Mouse (Mus musculus): ENCODE results near the gene Safb.

The Safb gene

DNA sequence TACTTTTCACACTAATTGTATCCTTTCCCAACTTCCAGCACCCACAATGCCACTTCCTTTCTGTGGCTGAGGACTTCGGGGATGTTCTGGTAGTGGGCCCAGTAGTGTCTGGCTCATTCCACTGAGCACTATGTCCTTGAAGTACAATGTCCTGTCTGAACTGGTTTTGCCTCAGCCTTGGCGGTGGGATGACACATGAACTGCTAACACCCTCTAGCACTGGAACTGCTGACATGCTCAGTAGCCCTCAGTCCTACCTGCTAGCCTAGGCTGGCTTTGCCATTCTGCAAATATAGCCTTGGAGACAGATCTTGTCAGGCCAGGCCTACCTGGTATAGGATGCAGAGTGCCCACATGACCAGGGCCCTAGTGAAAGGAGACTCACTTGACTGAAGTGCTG is 22.8 kb upstream of the Safb start:
- DNase-seq = no peak

DNA sequence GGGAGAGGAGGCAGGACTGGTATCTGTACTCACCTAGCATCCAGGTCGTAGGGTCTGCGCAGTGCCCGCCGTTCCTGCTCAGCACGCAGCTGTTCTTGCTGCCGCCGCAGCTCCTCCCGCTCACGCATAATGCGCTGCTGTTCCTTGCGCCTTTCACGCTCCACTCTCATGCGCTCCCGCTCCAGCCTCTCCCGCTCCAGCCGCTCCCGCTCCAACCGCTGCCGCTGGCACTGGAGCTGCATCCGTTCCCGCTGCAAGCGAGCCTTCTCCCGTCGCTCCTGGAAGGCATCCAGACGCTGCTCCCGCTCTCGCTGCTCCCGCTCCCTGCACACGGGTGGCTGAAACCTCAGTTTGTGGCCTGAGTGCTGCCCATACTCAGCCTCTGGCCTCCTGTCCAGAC is 18.3 kb upstream of the Safb start:
- peak in 1 of 2 experiments; percentile 48 for DNase-seq

DNA sequence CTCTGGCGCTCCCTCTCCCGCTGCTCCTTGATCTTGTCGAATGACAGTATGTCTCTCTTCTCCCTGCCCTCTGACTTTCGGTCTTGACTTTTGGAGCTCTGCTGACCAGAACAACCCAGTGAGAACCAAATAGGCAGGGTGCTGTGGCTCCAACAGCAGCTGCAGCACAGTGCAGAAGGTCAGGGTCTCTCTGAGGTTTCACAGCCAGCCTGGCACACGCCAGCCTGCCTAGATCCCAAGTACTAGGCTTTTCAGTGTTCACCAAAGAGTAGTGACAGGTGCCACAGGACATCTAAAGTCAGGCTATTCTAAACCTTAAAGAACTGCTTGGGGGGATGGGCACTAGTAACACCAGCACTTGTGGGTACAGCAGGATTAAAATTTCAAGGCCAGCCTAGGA is 17.7 kb upstream of the Safb start:
- no peak for DNase-seq

DNA sequence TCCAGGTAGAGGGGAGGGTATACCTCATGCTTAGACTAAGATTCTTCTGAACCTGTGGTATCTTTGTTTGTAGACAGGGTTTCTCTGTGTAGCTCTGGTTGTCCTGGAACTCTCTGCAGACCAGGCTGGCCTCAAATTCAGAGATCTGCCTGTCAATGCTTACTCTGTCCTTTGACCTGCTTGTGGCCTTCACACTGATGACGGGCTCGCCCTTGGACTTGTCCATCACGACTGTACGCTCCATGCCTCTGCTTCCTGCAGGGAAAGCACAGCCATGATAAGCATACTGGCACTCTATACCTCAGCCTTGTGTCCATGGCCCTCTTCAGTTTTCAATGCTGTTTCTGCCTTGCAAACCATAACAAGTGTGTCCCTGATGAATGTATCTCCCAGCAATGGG is 17.3 kb upstream of the Safb start:
- no peak for DNase-seq

DNA sequence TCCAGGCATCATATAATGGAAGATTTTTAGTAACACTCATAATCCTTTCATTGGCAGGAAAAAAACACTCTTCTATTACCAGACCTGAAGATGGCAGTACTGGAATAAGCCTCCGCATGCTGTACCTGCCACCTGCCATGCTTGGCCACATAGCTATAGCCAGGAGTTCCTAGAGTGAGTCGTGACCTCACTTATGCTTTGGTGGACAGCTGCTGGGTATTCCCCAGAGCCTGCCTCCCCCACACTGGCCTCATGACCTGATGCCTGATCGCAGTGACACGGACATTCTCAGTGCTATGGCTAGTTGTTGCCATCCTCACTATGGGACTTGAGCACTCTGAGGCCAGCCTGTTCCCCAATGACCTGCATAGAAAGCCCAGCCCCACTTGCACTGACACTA is 14.3 kb upstream of the Safb start:
- DNase-seq = no peak

DNA sequence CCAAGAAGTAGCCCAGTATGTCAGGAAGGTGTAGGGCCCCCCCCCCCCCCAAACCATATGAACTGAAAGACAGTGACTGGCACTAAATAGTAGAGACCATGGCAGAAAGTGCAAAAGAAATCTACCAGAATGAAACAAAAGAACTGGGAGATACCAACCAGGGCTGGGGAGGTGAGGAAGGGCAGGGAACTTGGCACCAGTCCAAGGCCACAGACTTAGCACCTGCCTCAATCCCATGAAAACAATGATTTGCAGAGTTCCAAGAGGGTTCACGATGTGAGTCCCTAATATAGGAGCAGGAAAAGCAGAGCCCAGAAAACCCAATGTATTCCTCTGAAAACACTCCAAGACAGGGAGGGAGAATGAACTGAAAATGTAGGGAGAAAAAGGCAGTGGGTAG is 12.5 kb upstream of the Safb start:
- peak in 1 of 2 experiments; percentile 63 for DNase-seq

DNA sequence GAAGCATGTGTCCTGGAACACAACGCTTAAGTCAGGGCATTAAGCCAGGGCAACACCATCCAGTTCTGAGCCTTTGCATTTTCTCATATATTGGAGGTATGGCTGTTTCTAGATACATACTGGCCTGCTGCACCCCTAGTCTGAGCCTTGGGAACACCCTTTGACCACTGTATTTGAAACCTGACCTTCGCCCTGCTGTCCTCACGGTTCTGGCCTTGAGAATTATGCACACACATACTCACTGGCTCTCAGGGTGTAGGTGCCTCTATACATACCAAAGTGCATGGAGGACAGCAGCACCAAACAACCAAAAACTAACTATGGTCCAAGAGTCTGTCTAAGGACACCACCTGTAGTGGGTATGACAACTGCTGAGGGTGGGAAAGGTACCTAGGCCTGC is 11.7 kb upstream of the Safb start:
- DNase-seq = peak in 1 of 2 experiments; percentile 34

DNA sequence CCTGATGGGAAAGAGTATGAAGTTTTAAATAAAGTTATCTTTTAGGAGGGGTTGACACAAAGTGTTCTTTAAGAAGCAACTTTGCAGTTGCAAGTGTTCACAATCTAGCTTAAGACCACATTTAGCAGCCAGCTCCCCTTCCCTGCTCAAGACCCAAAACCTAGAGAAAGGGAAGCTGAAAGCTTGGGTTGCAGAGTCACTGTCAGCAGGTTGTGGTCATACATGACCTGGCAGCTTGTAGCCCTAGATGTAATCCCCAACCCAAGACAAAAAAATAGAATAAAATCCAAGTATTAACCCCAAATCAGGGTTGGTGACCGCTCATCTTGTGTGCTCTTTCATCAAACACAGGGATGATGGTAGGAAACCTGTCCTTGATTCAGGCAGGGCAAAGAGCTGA is 1.6 kb upstream of the Safb start:
- DNase-seq = no peak

DNA sequence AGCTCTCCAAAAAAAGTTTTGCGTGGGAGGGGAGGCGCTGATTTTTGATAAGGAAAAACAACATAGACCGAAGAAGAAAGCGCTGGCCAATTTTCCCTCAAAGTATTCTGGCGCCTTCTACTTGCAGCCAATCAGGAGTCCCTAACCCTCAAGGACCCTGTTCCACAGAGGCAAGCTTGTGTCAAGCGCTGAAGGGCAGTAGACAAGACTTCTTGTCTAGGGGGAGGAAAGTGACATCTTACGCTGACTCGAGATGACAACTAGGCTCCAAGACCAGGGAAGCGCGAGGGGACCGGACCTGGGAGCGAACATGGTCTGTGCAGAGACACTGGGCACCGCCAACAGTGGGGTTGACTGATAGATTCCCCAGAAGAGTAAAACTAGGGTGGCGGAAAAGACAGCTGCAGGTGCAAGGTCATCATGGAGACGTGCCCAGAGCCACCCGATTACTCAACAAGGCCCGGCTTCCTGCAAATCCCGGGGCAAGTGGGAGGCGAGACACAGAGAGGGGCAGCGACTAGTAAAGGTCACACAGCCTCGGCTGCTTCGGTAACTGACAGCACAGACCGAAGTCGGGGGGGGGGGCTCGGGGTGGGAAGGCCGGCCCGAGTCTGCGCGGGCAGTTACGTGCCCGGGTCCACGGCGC is 891 bp upstream of the Safb start:
- peak in 1 of 2 experiments; percentile 29 for DNase-seq

DNA sequence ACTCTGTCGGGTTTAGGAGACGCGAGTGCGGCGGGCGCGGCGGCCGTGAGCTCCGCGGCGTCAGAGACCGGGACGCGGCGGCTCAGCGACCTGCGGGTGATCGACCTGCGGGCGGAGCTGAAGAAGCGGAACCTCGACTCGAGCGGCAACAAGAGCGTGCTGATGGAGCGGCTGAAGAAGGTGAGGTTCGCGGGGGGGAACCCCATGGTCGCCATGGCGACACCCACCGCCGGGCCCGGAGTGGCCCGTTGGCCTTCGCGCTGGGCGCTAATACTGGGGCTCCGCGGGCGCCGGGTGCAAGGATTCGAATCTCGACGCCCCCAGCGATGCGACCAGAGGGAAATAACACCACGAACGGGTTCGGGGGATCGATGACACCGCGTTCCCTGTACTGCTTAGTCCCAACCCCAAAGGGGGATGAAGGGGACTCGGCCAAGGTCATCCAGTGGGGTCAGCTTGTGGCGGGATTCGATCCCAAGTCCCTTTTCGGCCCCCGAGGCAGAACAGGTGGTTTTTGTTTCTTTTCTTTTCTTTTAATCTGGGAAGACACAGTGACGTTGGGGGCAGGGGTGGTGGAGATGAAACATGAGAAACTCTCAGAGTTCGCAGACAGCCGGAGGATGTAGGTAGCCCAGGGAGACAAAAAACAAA is 671 bp downstream of the Safb start:
- peak; percentile 34 to 71 for DNase-seq

DNA sequence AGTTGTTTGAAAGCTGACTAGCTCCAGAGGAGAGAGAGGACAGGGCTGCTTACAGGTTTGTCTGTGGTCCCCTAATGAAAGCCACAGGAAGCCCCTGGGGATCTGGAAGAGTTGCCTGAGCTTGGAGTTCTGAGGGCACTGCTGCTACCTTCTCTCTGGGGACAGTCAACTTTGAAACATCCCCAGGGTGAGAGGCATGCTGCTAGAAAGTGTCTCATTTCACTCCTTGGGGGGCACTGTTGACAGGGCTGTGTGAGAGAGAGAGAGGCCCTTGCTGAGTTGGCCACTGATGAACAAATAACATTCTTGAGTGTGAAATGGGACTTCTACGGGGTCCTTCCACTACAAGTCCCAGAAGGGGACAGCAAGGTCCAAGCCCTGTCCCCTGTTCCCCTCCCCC is 3.1 kb downstream of the Safb start:
- DNase-seq = no peak

DNA sequence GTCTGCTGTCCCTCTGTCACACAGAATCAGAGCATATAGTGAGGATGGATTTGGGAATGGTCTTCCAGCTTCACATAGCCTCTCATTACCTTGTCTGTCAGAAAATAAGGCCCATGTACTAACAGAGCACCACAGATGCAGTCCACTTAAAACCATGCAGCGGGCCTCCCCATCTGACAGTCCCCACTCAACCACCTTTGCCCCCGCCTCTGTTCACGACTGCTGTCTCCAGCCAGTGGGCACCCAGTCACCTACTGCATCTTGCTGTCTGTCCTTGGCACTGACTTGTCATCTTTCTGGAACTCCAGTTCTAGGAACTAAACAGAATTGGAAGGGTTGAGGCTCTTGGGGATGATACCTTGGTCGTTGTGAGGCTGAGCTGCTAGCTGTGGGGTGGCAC is 4.3 kb downstream of the Safb start:
- no peak for DNase-seq

DNA sequence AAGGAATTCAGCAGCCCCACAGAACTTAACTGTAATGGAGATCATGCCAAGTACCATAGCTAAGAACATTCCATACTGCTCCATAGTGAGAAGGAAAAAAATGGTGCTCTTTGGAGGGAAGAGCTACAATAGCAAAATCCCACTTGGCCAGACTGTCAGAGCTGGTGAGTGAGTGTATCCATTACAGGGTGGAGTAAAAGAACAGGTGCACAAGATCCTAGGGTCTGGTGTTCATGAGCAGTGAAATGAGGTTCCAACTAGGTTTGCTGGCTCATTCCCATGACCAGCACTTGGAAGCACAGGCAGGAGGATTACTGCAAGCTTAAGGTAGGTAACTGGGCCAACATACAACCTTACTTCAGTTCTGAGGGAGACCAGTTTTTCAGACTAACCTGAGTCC is 7.9 kb downstream of the Safb start:
- no peak for DNase-seq

DNA sequence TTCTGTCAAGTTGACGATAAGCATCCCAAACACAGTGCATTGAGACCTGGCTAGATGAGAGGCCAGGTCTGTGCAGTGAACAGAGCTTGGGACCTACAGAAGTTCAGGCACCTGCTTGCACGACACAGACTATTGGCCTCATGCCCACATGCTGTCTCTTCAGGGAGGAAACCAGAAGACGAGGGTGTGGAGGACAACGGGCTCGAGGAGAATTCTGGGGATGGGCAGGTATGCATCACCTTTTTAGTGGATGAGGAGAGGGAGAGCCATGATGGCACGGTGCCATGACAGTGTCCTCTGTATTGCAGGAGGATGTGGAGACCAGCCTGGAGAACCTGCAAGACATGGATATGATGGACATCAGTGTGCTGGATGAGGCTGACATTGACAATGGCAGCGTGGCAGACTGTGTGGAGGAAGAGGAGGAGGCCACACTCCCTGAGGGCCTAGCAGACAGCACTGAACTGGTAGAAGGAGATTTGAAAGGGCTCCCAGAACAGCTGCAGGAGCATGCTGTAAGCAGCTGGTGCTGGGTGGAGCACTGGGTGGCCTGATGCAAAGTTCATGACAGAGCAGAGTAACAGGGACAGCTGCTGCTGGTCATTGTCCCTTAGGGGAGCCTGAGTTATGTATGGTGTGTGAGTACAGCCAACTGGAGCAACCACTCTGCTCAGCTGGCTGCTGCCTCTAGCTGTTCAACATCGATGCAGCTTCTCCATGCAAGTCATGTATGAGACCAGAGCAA is 9.1 kb downstream of the Safb start:
- no peak for DNase-seq

DNA sequence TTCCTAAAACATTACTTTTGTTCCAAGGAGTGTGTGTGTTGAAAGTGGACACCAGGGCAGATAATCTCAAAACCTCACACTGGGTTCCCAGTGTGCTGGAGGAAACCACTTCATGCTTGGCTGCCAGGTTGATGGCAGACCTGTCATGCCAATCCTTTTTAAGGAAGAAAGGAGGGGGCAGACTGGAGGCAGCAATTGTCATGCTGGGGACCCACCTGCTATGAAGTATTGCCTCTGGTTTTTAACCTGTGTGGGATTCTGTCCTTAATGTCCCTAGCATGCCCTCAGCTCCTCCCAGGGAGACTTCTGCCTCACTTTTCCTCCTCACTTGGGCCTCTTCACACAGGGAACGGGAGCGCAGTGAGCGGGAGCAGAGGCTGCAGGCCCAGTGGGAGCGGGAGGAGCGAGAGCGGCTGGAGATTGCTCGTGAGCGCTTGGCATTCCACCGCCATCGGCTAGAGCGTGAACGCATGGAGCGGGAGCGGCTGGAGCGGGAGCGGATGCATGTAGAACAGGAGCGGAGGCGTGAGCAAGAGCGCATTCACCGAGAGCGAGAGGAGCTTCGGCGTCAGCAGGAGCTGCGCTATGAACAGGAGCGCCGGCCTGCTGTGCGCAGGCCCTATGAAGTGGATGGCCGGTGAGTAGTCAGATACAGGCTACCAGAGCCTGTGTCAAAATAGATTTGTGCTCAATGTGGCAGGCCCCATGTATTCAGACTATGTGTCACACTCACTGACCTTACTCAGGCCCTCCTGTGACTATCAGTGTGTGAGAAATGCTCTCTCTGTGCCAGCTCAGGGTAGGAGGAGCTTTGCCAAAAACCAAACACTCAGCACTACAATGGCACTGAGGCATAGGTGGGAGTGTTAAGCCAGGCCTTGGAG is 18.8 kb downstream of the Safb start:
- DNase-seq = no peak

DNA sequence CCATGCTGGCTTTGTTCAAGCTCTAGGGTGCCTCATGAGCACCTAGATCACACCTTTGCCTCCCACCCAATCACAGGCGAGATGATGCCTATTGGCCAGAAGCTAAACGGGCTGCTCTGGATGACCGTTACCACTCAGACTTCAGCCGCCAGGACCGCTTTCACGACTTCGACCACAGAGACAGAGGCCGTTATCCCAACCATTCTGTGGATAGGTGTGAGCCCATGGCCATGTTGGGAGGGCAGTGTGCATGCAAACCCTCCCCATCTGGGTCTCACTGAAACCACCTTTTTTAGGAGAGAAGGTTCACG is 19.4 kb downstream of the Safb start:
- DNase-seq = no peak

DNA sequence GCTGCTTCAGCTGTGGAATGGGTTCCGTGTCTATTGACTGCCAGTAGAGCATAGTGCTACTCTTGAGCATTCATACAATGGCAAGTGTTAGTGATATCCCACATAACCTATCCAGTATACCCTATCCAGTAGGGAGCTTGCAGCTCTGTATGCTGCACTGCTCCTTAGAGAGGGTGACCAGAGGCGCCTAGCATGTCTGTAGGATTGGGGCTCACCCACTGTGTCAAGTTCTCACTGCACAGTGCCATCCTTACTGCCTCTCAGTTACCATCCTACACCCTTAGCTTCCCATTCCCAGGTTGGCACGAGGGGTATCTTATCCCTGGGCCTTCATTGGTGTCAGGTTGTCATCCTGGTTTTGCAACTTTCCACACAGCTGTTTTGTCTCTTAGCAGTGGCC is 19.8 kb downstream of the Safb start:
- no peak for DNase-seq

DNA sequence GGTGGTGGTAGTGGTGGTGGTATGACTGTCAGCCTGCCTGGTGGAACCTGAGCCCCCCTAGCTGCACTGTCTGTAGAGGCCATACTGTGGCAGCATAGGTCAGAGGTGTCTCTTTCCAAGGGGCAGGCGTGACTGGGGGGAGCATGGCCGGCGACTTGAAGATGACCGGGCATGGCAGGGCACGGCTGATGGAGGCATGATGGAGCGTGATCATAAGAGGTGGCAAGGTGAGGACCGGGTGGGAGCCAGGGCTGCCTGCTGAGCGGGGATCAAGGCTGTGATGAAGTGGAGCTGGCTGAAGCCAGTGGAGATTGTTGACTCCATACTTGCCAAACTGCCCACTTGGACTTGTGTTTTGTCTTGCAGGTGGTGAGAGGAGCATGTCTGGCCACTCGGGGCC is 20.8 kb downstream of the Safb start:
- no peak for DNase-seq

DNA sequence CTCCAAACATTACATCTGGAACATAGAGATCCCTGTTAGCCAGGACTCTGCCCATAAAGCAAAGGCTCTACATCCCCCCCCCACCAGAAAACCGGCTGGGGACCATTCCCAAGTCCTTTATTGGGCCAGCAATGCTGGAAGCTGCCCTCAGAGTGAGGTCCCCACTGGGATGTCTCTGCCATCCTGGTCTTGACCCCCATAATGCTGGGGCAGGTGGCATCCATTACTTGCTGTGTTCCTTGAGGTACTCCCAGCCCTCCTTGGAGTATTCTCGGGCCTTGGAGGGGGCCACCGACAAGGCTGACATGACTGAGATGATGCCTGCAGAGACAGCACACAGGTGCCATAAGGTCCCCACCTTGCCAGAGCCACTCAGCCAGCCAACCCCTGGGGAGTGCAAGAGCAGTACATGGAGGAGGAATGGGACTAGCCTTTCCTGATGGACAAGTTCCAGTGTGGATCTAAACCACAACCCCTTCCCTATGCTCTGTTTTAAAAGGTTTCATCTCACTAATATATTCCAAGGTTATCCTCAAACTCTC is 23.0 kb downstream of the Safb start:
- DNase-seq = no peak

DNA sequence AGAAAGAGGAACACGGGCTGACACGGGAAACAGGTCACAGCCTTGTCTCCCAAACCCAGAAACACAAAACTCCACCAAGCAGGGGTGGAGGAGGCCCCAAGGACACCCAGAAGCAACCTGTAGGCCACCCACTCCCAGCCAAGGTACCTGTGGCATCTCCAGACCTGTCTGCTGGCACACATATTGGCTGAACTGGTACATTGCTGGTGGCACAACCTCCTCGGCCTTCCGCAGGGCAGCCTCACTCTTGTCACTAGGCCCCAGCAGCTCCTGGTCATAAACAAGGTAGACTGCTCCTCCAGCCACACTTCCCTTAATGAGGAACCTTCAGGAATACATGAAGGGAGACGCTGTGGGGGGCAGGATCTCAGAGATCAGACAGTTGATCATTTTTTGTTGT is 24.1 kb downstream of the Safb start:
- no peak for DNase-seq

DNA sequence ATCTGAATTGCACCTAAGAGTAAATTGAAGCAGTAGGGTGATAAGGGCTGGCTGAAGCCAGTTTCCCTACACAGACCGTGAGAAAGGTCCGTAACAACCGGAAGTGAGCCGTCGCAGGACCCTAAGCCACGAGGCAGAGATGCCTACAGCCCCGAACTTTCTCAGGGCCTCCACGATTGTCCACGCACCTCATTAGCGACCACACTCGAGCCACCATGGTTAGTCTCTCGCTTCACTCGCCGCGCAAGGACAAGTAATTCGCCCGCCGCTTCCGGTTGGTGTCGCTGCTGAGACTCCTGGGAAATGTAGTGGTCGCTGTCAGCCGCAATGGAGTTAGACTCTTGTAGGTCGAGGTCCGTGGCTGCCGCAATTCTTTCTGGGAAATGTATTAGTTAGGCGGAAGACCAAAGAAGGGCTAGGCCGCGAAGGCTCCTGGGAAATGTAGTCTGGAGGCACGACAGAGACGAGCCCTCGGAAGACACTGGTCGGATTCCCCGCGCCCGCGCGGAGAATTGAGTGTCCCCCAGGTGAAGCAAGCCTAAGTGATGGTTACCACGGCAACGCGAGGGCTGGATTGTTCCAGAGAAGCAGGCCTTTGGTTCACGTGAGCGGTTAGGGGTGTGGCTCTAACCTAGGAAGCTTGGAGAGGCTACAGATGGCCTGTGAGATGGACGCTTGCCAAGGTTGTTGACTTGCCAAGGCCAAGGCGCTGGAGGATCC is 25.0 kb downstream of the Safb start, which contains the start of gene 2410015M20Rik:
2410015M20Rik (minus strand) TSS at position 320 of the 720 bp plus-strand sequence.
- DNase-seq = peak; percentile 95 to 99

DNA sequence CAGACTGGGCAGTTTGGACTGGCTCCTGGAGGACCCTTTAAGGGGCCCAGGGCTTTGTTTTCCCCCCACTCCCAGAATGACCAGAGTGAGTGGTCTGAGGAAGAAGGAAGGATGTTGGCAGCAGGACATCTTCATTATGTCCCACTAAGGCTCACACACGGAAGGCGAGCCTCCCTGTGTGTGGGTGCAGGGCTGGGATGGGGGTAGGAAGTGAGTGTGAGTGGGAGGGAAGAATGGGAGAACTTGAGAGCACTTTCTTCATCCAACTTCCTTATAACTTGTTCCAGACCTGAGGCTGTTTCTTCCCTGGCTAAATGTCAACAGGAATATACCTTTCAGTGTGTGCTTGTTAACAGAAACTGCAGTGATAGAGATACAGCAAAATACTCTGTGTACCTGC is 26.7 kb downstream of the Safb start:
- no peak for DNase-seq
